Mouse (Mus musculus): ENCODE data around the gene Mrps25.

- TF ChIP-seq CTCF (IDR thresholded peaks at IDR 0.05; ENCODE audit: extremely low read depth, insufficient read depth, insufficient read length, insufficient replicate concordance) (no peak), POLR2A (IDR thresholded peaks at IDR 0.05; ENCODE audit: low read depth, low read length) (no peak)
Observed at GRCm38 (mm10) chr6:92224981-92225380, 41.1 kb upstream of the Mrps25 start.

All from spleen, adult 2 months (tissue).